Mouse (Mus musculus) neural tube, postnatal 0 days (tissue): ENCODE results near the gene Tmem217. TPM values are rescaled to one million over a fixed set of nuclear protein-coding genes. Genes with fewer than 3 reads are reported as not detected.

ENCODE experiments used
- microRNA-seq: library from miRNA; unstranded; fragments of <30 nt; microRNA quantifications from one replicate; pipeline ENCODE4, GENCODE M21; 2016
- polyA plus RNA-seq: library from polyadenylated mRNA; unstranded; fragments of >200 nt; fragmentation: Nextera tagmentation; extraction: Ambion mirVana; gene quantifications from 2 replicates; pipeline ENCODE4 v1.2.1, GENCODE M21; 2015

Tmem217 gene
- polyA plus RNA-seq, result 0.74 and 1.2 TPM in 2 replicates

DNA sequence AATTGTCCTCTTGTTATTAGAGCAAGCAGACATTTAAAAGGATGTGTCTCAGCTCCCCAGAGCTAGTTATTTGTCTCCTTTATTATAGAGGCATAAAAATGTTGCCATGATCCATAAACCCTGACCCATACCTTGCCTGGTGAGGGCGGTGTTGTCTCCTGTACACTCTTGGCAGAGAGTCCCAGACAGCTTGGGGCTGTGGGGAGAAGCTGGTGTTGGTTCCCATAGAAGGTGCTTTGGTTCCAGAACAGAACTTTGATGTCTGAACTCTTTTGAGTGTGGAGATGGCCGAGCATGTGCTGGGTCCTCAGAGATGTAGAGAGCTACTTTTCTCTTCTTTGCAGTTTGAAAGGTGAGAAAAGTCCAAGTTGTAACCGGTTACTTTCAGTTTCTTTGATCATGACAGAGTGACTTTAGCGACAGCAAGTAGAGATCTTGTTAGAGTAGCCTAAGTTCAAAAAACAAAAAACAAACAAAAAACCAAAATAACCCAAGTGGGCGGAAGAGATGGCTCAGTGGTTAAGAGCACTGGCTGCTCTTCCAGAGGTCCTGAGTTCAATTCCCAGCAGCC is at the start of gene Tmem217:
Gene Tmem217, minus strand, starts transcription at position 224 of the 571 bp plus-strand sequence.

DNA sequence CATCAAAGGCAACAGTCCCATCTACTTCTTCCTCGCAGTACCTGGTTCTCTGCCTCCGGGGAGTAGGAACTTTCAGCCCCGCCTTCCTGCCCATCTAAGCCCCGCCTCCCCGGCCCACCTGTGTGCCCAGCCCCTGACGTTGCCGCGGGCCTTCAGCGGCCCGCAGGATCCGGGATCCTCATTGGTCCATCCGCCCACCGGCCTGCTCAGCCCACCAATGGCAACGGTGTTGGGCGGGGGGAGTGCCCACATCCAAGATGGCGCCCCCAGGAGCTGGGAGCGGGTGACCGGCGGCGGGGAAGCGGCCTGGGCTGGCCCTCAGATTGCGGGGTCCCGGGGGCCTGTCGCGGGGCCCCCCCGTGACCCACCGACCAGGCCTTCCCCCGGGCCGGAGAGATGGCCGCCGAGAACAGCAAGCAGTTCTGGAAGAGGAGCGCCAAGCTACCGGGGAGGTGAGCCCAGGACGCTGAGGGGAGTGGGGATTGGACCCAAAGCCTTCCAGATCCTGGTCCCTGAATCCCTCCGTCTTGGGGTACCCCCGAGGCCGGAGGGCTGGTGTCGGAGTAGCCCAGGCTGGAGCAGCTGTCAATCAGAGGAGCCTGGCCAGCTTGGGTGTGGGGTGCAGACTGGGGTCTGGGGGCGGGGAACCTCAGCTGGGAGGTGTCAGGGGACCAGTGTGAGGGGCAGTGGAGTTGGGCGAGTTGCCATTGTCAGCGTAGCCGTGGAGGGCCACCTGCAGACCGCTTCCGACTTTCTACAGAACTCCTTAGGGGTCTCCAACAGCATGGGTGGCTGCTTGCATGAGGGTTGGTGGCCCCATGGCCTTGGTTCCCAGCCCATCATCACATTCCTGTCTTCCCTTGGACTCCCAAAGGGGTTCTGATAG is 2.4 kb downstream of the Tmem217 start, which contains the start of the genes Gm17657 and Tbc1d22b:
Gene Gm17657, minus strand, starts transcription at position 96 of the 886 bp plus-strand sequence.
Gene Tbc1d22b, plus strand, starts transcription at position 243 of the 886 bp plus-strand sequence.

DNA sequence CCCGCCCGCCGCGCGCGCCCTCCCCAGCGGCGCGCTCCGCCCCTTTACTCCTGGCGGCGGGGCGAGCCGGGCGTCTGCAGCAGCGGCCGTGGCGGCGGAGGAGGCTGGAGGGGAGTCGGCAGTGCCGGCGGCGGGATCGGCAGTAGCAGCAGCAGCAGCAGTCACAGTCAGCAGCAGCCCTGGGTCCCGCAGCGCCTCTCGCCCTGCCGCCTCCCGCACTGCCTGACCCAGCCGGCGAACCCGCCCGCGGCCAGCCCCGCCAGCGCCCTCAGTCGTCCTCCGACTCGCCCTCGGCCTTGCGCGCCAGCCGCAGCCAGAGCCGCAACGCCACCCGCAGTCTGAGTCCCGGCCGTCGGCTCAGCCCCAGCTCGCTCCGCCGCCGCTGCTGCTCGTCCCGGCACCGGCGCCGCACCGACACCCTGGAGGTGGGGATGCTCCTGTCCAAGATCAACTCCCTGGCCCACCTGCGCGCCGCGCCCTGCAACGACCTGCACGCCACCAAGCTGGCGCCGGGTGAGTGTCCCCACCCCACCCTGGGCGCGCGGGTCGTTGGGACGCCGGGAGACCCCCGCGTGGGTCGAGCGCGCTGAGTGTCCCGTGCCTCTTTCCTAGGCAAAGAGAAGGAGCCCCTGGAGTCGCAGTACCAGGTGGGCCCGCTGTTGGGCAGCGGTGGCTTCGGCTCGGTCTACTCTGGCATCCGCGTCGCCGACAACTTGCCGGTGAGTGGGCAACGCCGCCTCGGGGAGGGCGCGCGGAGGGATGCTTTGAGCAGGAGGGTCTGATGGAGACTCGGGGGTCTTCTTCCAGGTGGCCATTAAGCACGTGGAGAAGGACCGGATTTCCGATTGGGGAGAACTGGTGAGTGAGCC is 61.2 kb downstream of the Tmem217 start, which contains the start of gene Pim1:
Gene Pim1, plus strand, starts transcription at position 41 of the 869 bp plus-strand sequence.

Small RNA genes lying within 50 kb of the gene (microRNA-seq; reads per million reads assigned to microRNA genes)
- gene Mir7667, result not detected

Other genes with a start within 250 kb of the Tmem217 start
- 4.7 TPM in 2 replicates for gene Pi16, start 234.7 kb downstream of the Tmem217 start, polyA plus RNA-seq
- 628 and 644 TPM in 2 replicates for gene Mtch1, start 204.5 kb downstream of the Tmem217 start, polyA plus RNA-seq
- gene Fgd2, start 191.5 kb downstream of the Tmem217 start, polyA plus RNA-seq, result 6.8 and 7.8 TPM in 2 replicates
- 8.4 and 8.5 TPM in 2 replicates for gene Pim1, start 61.6 kb downstream of the Tmem217 start, polyA plus RNA-seq
- gene Gm17657, start 2.7 kb downstream of the Tmem217 start, polyA plus RNA-seq, result not detected in 2 replicates
- 21.8 and 24.0 TPM in 2 replicates for gene Tbc1d22b, start 2.6 kb downstream of the Tmem217 start, polyA plus RNA-seq
- gene Rnf8, start 62.4 kb upstream of the Tmem217 start, polyA plus RNA-seq, result 59.9 and 64.7 TPM in 2 replicates
- 1.1 and 2.0 TPM in 2 replicates for gene Gm28043, start 62.5 kb upstream of the Tmem217 start, polyA plus RNA-seq
- gene Cmtr1, start 108.2 kb upstream of the Tmem217 start, polyA plus RNA-seq, result 88.5 and 101 TPM in 2 replicates
- 10.5 and 11.9 TPM in 2 replicates for gene Ccdc167, start 164.7 kb upstream of the Tmem217 start, polyA plus RNA-seq